Mouse (Mus musculus) adrenal gland, adult 8-10 months (tissue): ENCODE data around the gene Tmem203. TPM values are rescaled to one million over a fixed set of nuclear protein-coding genes. Genes with fewer than 3 reads are reported as not detected.
"Not testable (repeated sequence)": the region's sequence is repeated elsewhere in the genome, so short reads cannot be mapped to it uniquely, and the experiment has no call there.

ENCODE experiments used
- DNase-seq: peaks from one replicate; pipeline ENCODE4 v3.0.0; 2022
- total RNA-seq, 4 experiments: library from RNA; stranded (reverse); gene quantifications; 2 replicates each; pipeline ENCODE4 v1.2.4; 2022

The Tmem203 gene
- total RNA-seq, 4 experiments from 2014 or later: 28.4 to 43.0 (median 31.5) TPM

GRCm38 (mm10) chr2:25234050-25234449 is 21.2 kb upstream of the Tmem203 start, which contains the start of gene Slc34a3:
Gene Slc34a3, minus strand, starts transcription at chr2:25234364.
- no peak for DNase-seq

DNA sequence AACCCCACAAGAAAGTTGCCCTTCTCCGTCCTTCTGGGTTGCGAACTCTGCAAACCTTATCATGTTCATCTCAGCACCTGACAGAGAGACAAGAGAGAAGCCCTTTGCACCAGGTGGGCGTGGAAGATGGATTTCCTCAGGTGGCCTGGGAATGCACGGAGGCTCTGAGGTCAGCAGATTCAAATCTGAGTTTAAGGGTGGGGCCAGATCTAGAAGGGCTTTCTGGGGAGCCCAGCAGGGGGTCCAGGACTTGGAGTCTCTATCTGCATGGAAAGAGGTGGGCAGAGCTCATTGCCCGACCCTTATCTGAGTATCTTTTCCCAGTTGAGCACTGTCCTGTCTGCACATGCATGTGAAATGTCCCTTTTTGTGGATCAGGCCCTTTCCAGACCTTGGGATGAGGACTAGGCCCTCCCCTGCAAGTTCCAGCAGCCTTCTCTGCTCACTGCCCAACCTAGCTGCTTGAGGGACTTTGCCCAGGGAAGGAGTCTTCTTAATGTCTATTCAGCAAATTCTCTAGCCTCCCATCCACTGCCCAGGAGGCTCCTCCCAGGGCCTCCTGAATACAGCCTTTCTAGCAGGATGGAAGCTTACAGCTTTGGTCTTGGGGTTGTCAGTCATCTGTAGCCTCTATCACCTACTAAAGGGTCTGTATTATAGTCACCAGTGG is 20.6 kb upstream of the Tmem203 start:
- no peak for DNase-seq

GRCm38 (mm10) chr2:25236614-25237013 is 18.6 kb upstream of the Tmem203 start, which contains the start of gene Rnf224:
Gene Rnf224, minus strand, starts transcription at chr2:25236787.
- no peak for DNase-seq

GRCm38 (mm10) chr2:25237522-25237921 is 17.7 kb upstream of the Tmem203 start:
- DNase-seq: no peak

GRCm38 (mm10) chr2:25238106-25238505 is 17.1 kb upstream of the Tmem203 start:
- DNase-seq: no peak

GRCm38 (mm10) chr2:25239766-25240165 is 15.5 kb upstream of the Tmem203 start:
- DNase-seq: no peak

- no peak for DNase-seq
These were observed 14.9 kb upstream of the Tmem203 start for GRCm38 (mm10) chr2:25240310-25240709.

GRCm38 (mm10) chr2:25240723-25241437 is 14.4 kb upstream of the Tmem203 start:
- DNase-seq: peak; percentile 77

- no peak for DNase-seq
These were observed 13.8 kb upstream of the Tmem203 start for GRCm38 (mm10) chr2:25241438-25241775.

- DNase-seq: no peak
These were observed 13.1 kb upstream of the Tmem203 start, which contains the start of the genes Rnf208 and Cysrt1 for GRCm38 (mm10) chr2:25242101-25242506. Gene Rnf208, plus strand, starts transcription at chr2:25242255. Gene Cysrt1, minus strand, starts transcription at chr2:25242452.

GRCm38 (mm10) chr2:25243342-25243741 is 11.9 kb upstream of the Tmem203 start:
- no peak for DNase-seq

DNA sequence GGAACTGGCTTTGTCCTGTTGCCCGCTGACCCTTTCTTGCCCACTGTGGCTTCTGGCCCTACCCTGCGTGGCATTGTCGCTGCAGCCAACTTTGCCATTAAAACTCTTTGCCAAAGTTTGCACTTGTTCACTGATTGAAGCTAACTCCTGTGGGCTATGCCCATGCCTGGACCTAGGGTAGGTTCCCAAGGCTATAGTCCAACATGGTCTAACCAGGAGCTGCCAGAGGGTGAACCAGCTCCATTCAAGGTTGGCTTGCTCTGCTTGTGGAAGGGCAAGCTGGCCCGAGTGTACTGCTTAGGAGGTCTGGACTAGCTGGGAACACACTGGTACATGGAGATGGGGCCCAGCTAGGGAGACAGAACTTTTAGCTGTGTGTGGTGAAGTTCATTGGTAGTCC is 11.1 kb upstream of the Tmem203 start:
- no peak for DNase-seq

- DNase-seq: no peak
These were observed 8.8 kb upstream of the Tmem203 start, which contains the start of gene AL732309.1 for GRCm38 (mm10) chr2:25246183-25247072. Gene AL732309.1, minus strand, starts transcription at chr2:25246863.

DNA sequence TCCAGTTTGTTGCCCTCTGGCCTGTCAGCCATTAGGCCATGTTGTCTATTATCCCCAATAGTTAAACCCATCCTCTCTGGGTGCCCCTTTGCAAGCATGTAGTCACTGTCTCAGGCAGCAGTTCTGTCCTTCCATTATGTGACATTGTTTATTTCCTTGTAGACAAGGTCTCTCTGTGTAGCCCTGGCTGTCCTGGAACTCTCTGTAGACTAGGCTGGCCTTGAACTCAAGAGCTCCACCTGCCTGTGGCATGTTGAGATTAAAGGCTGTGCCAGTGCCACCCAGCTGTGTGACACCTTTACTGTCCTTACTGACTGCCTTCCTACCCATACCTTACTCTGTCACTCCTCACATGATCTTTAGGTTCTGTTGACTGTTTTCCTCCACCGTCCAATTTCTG is 2.9 kb upstream of the Tmem203 start:
- DNase-seq: no peak

GRCm38 (mm10) chr2:25256443-25257109 is 1.3 kb downstream of the Tmem203 start:
- DNase-seq: not testable (repeated sequence)

DNA sequence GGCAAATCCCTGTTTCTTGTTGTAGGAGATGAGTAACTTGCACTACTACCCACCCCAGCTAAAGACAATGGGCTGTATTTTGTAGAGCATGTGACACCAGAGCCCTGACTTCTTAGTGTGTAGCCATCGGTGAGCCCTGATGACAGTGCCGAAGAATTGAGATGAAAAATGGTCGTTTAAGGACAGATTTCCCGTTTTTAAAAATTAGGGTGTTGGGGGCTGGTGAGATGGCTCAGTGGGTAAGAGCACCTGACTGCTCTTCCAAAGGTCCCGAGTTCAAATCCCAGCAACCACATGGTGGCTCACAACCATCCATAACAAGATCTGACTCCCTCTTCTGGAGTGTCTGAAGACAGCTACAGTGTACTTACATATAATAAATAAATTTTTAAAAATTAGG is 2.0 kb downstream of the Tmem203 start:
- DNase-seq: not testable (repeated sequence)

DNA sequence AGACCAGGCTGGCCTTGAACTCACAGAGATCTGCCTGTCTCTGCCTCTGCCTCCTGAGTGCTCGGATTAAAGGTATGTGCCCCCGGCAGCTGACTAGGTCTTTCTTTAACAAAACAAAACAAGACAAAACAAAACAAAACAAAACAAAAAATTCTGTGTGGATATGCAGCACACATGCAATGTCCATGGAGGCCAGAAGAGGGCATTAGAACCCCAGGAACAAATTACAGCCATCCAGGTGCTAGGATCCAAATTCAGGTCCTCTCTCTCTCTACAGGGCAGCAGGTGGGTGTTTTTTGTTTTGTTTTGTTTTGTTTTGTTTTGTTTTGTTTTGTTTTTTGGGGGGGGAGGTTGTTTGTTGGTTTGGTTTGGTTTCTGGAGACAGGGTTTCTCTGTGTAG is 3.6 kb downstream of the Tmem203 start:
- DNase-seq: no peak

GRCm38 (mm10) chr2:25261870-25262269 is 6.6 kb downstream of the Tmem203 start:
- DNase-seq: no peak

DNA sequence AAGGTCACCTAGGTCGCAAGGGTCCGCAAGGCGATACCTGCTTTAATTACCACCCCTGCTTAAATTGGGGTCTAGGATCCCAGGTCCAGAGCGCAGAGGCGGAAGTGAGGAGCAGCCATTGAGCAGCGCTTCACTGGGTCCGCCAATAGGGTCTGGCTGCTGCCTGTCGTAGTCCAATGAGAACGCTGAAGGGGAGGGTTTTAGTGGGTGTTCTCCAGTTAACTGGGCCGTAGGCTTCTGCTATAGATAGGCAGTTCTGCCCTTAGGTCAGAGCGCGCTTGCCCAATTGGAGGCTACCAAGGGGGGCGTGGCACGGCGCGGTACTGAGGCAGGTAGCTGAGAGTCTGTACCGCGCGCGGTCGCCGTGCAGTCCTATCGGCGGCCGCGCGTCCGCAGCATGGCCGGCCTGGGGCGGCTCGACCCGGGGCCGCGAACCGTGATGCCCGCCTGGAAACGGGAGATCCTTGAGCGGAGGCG is 7.1 kb downstream of the Tmem203 start, which contains the start of gene Tprn:
Gene Tprn (plus strand): TSS at position 328 of the 477 bp plus-strand sequence.
- DNase-seq: peak; percentile 95

- DNase-seq: no peak
These were observed 7.8 kb downstream of the Tmem203 start for GRCm38 (mm10) chr2:25262795-25263622.
